Mouse (Mus musculus) Patski (cell line): ENCODE data around the gene 1110004F10Rik. TPM values are rescaled to one million over a fixed set of nuclear protein-coding genes. Genes with fewer than 3 reads are reported as not detected.

Experiments
- ATAC-seq: fragments of 100-300 bp; one replicate; pipeline ENCODE4 v1.8.0; 2021
- CTCF ChIA-PET: fragments of 350-600 bp; sonication (Branson Sonifier 250); formaldehyde crosslinking; loops from one replicate; lab custom pipeline; 2022; ENCODE audit warnings: inconsistent platforms; lab: Charles Lee
- POLR2A ChIA-PET: fragments of 350-600 bp; sonication (Branson Sonifier 250); formaldehyde crosslinking; loops from one replicate; lab custom pipeline; 2022; ENCODE audit warnings: antibody characterized with exemption, inconsistent platforms; lab: Charles Lee
- DNase-seq: peaks from one replicate; pipeline ENCODE4 v3.0.0-alpha.2; 2011; ENCODE audit warnings: low read depth, low spot score
- H3K27me3 ChIP-seq: fragments of 371-371 bp; one replicate; pipeline ENCODE4 v1.5.1; 2021
- CTCF ChIP-seq: fragments of 100-300 bp; IDR thresholded peaks from one replicate; pipeline ENCODE4 v1.5.1; 2021
- in situ Hi-C: fragments of 300-500 bp; cut with MboI; formaldehyde crosslinking; loops from 3 replicates; pipeline ENCODE4 v1.11.1; 2018; ENCODE audit warnings: low pct_unique_long_range_greater_than_20kb, mixed read lengths
- polyA plus RNA-seq: library from polyadenylated mRNA; unstranded; gene quantifications from one replicate; pipeline ENCODE4 v1.2.3, GENCODE M21; 2021

The 1110004F10Rik gene
- polyA plus RNA-seq, 1 experiment from 2014 or later = 176 TPM

- CTCF ChIA-PET = interaction anchor here (1.0 to 1.2 kb wide), 4 partner anchors 9 to 106 kb away, joined by 3 to 4 read pairs (median 3); no protein-coding TSS in a partner anchor
- TF ChIP-seq CTCF = no peak
- POLR2A ChIA-PET = no interaction called here
- no peaks in the 10 kb centered on the region for H3K27me3 ChIP-seq
- no peak for DNase-seq
- ATAC-seq = no peak
- in situ Hi-C loops = loop anchor here (10.0 kb wide), 1 partner anchor 190 kb away; no protein-coding TSS in a partner anchor
These were observed 95.5 kb downstream of the 1110004F10Rik start for GRCm38 (mm10) chr7:116134413-116135292.

- POLR2A ChIA-PET = no interaction called here
- TF ChIP-seq CTCF = no peak
- no peak for DNase-seq
- CTCF ChIA-PET = interaction anchor here (1.2 to 1.3 kb wide), 2 partner anchors 16 to 105 kb away, joined by 3 read pairs; no protein-coding TSS in a partner anchor
- no peak for ATAC-seq
- in situ Hi-C loops = loop anchor here (10.0 kb wide), 1 partner anchor 188 kb away; no protein-coding TSS in a partner anchor
- no peaks in the 10 kb centered on the region for H3K27me3 ChIP-seq
These were observed 98.0 kb downstream of the 1110004F10Rik start for GRCm38 (mm10) chr7:116137149-116137548.

- no peaks in the 10 kb centered on the region for H3K27me3 ChIP-seq
- ChIA-PET CTCF (interaction anchor here (1.2 to 1.3 kb wide), 2 partner anchors 15 to 104 kb away, joined by 3 read pairs; no protein-coding TSS in a partner anchor), POLR2A (interaction anchor here (0.6 kb wide), 1 partner anchor 12 kb away, joined by 5 read pairs; no protein-coding TSS in a partner anchor)
- DNase-seq (no peak), ATAC-seq (no peak)
- in situ Hi-C loops = loop anchor here (10.0 kb wide), 1 partner anchor 187 kb away; no protein-coding TSS in a partner anchor
- TF ChIP-seq CTCF = no peak
These were observed 98.5 kb downstream of the 1110004F10Rik start for GRCm38 (mm10) chr7:116137671-116138070.

DNA sequence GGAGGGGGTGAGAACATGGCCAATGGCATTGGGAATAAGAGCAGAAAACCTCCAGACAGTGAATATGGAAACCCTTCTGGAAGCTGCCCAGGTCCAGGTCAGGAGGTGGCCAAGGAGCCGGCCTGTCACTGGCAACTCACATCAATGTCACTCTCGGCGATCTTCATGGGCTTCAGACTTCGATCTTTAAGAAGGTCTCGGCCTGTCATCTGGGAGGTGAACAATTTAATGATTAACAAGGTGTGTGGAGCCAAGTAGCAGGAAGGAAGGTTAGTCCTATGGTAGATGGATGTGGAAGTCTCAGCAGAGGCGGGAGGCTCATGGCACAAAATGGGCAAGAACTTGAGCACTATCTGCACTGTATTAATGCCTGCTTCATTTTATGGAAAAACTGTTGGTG, 105.8 kb downstream of the 1110004F10Rik start:
- no peaks in the 10 kb centered on the region for H3K27me3 ChIP-seq
- in situ Hi-C loops = no loop called here
- ChIA-PET CTCF (no interaction called here), POLR2A (no interaction called here)
- ATAC-seq (no peak), DNase-seq (no peak)
- TF ChIP-seq CTCF = no peak

DNA sequence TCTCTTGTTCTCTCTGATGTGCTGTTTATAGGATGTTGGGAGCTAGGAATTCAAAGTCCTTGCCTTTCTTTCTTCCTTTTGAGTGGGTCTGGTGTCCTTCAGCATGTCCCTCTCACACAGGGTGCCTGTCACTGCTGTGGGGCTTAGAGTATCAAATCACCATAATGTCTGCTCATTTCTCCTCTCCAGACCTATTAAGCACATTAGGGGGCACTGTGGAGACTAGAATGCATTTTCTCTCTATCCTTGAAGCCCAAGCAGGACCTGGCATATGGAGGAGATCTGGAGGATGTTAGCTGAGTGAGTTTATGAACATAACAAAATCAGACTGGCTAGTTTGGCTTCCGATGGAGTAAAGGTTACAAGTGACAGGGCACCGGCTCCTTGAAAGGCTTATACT, 107.9 kb downstream of the 1110004F10Rik start:
- H3K27me3 ChIP-seq = no peaks in the 10 kb centered on the region
- ChIA-PET POLR2A (no interaction called here), CTCF (interaction anchor here (1.4 kb wide), 1 partner anchor 16 kb away, joined by 3 read pairs; no protein-coding TSS in a partner anchor)
- in situ Hi-C loops = no loop called here
- no peak for DNase-seq
- TF ChIP-seq CTCF = no peak
- ATAC-seq = no peak

DNA sequence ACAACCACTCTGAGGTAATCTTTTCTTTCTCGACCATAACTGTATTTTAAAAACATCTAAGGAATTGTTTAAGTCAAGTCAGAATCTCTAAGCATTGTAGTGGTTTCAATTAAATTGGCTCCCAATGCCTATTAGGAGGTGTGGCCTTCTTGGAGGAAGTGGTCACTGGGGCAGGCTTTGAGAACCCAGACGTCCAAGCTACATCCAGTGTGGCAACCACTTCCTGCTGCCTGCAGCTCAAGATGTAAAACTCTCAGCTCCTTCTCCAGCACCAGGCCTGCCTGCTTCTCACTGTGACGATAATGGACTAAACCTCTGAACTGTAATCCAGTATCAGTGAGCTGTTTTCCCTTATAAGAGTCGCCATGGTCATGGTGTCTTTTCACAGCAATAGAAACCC, 110.4 kb downstream of the 1110004F10Rik start:
- H3K27me3 ChIP-seq = no peaks in the 10 kb centered on the region
- TF ChIP-seq CTCF = no peak
- ATAC-seq (no peak), DNase-seq (no peak)
- ChIA-PET POLR2A (interaction anchor here (0.7 kb wide), 1 partner anchor 12 kb away, joined by 5 read pairs; no protein-coding TSS in a partner anchor), CTCF (no interaction called here)
- in situ Hi-C loops = no loop called here

GRCm38 (mm10) chr7:116153781-116154368, 114.7 kb downstream of the 1110004F10Rik start:
- POLR2A ChIA-PET = no interaction called here
- in situ Hi-C loops = no loop called here
- DNase-seq (no peak), ATAC-seq (no peak)
- CTCF ChIA-PET = no interaction called here
- TF ChIP-seq CTCF = no peak
- no peaks in the 10 kb centered on the region for H3K27me3 ChIP-seq

Other genes with a start within 250 kb of the 1110004F10Rik start
- 3.5 TPM for gene Sox6, start 601 bp upstream of the 1110004F10Rik start, polyA plus RNA-seq
- gene Gm4353, start 45.2 kb downstream of the 1110004F10Rik start, polyA plus RNA-seq = 10.2 TPM